Mouse (Mus musculus) liver, embryonic 15.5 days (tissue): Measurements from ENCODE around the gene Dclk1. TPM values are rescaled to one million over a fixed set of nuclear protein-coding genes. Genes with fewer than 3 reads are reported as not detected.

Experiments
- ATAC-seq: fragments of 200-750 bp; cut with Nextera tagmentation; 2 replicates; pipeline ENCODE4 v1.8.0; 2017; ENCODE audit warnings: moderate number of reproducible peaks, mild to moderate bottlenecking, moderate library complexity; ENCODE audit not compliant: insufficient read depth
- H3K27ac ChIP-seq: fragments of 300-500 bp; sonication (generic); replicated peaks from 2 replicates; pipeline ENCODE4 v1.5.1; 2015; ENCODE audit warnings: mild to moderate bottlenecking, inconsistent platforms
- H3K27me3 ChIP-seq: fragments of 300-500 bp; sonication (generic); 2 replicates; pipeline ENCODE4 v1.6.1; 2015; ENCODE audit warnings: mild to moderate bottlenecking, inconsistent platforms
- H3K36me3 ChIP-seq: fragments of 300-500 bp; sonication (generic); replicated peaks from 2 replicates; pipeline ENCODE4 v1.6.1; 2015; ENCODE audit warnings: moderate library complexity, mild to moderate bottlenecking, inconsistent platforms
- H3K4me1 ChIP-seq: fragments of 300-500 bp; sonication (generic); replicated peaks from 2 replicates; pipeline ENCODE4 v1.6.1; 2015; ENCODE audit warnings: inconsistent platforms
- H3K4me2 ChIP-seq: fragments of 300-500 bp; sonication (generic); 2 replicates; pipeline ENCODE4 v1.6.1; 2015; ENCODE audit warnings: moderate library complexity, mild to moderate bottlenecking, inconsistent platforms
- H3K4me3 ChIP-seq: fragments of 300-500 bp; sonication (generic); replicated peaks from 2 replicates; pipeline ENCODE4 v1.5.1; 2015; ENCODE audit warnings: mild to moderate bottlenecking, inconsistent platforms
- H3K9ac ChIP-seq: fragments of 300-500 bp; sonication (generic); 2 replicates; pipeline ENCODE4 v1.6.1; 2015; ENCODE audit warnings: moderate library complexity, mild to moderate bottlenecking, inconsistent platforms
- H3K9me3 ChIP-seq: fragments of 300-500 bp; sonication (generic); replicated peaks from 2 replicates; pipeline ENCODE4 v1.6.1; 2016; ENCODE audit warnings: inconsistent platforms
- whole genome bisulfite sequencing: fragments of 180-500 bp; shearing (Covaris S2); methylation state at CpG from one replicate; pipeline ENCODE4 v1.1.7; 2015; ENCODE audit warnings: mixed read lengths; ENCODE audit not compliant: insufficient replicate concordance; 5-methylcytosine and 5-hydroxymethylcytosine counted together
- polyA plus RNA-seq: library from polyadenylated mRNA; unstranded; fragments of >200 nt; fragmentation: Nextera tagmentation; extraction: Ambion mirVana; gene quantifications from 2 replicates; pipeline ENCODE4 v1.2.1, GENCODE M21; 2015

Dclk1 gene
- polyA plus RNA-seq, 1 experiment from 2014 or later, result 1.6 TPM

DNA sequence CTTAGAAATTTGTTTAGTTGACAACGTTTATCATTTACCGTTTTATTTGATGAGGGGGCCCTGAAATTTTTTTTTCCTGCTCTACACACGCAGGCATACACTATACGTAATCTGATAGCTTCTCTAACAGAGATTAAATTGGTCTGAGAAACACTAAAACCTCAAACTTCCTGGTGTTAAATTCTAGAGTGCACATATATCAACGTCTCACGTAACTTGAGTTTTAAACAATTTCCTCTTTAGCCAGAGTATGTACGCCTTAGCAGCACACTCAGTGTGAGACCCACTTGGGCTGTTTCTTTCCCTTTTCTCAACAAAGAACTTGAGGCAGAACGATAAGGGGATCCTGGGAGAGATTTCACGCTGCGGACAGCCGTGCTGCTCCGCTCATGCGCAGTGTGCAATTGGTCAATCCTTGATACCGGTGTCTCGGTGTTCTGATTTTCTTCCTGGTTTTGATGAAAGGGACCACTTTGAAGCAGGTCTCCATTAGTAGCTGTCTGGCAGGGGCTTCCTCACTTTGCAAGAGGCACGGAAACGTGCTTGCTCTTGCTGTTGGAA lies 275.4 kb downstream of the Dclk1 start:
- no peak for ATAC-seq
- H3K9me3 ChIP-seq, result no peaks in the 10 kb centered on the region
- no peak overlapping the region for H3K9ac ChIP-seq
- H3K4me1 ChIP-seq, result no peaks in the 10 kb centered on the region
- no peaks in the 10 kb centered on the region for H3K27me3 ChIP-seq
- H3K4me2 ChIP-seq, result no peak overlapping the region
- no peak overlapping the region for H3K4me3 ChIP-seq
- no peak overlapping the region for H3K27ac ChIP-seq
- no peaks in the 10 kb centered on the region for H3K36me3 ChIP-seq
- 38% methylated on average over 17 of the region's 17 CpGs for WGBS

DNA sequence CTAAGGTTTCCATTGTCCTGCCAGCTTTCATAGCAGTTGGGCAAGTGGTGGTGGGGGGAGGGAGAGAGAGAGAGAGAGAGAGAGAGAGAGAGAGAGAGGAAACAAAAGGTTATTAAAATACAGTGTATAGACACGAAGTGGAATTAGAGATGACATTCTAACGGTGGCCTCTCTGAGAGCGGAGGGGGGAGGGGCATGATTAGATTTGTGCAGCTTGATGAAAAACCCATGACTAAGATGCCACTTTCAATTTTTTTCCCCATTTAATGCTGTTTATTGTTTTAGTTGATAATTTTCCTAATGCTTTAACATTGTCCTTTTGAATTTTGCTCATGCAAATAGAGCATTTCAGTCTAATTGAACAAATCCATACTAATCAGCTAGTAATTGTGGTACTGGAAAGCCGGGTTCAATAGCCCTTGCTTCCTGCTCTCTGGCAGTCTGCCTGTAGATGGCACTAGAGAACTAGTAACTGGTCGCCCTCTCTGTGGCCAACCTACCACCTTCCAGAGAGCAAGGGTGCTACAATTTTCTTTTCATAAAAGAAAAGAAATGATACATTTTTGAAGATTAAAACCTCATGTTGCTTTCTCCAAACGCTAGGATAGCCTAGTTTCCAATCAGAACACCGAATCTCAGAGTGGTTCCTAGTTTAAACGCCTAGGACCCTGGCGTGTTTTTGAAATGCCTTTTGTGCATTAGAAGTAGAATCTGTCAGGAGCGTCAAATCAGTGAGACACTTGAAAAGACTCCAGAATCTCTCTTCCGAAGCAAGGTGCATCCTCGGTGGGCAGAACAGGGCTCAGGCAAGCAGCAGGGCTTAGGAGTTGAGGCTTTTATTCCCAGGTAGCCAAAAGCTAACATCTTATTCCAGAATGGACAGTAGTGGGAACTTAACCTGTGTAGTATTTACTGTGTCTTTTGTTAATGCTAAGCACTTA lies 278.3 kb downstream of the Dclk1 start:
- no peak overlapping the region for H3K27ac ChIP-seq
- no peak for ATAC-seq
- H3K4me2 ChIP-seq, result no peak overlapping the region
- 27% methylated on average over 12 of the region's 12 CpGs for WGBS
- H3K4me3 ChIP-seq, result no peak overlapping the region
- H3K27me3 ChIP-seq, result no peaks in the 10 kb centered on the region
- no peak overlapping the region for H3K9ac ChIP-seq
- no peaks in the 10 kb centered on the region for H3K9me3 ChIP-seq
- H3K4me1 ChIP-seq, result no peaks in the 10 kb centered on the region
- no peaks in the 10 kb centered on the region for H3K36me3 ChIP-seq

DNA sequence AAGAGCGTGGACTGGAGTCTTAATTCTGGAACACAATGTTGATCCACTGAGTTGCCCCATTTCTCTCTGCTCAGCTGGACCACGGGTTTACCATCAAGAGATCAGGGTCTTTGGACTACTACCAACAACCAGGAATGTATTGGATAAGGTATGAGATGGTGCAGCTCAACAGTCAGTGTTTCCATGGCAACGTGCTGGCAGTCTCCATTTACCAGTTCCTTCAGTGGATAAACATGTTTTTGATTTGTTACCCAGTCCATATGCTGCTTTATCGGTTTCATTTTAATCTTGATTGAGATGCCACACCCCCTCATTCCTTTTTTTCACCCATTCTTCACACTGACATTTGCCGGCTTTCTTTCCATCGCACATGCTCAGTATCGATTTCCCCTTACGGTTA lies 279.6 kb downstream of the Dclk1 start:
- no peak for ATAC-seq
- no peak overlapping the region for H3K4me2 ChIP-seq
- H3K4me1 ChIP-seq, result no peaks in the 10 kb centered on the region
- no peak overlapping the region for H3K27ac ChIP-seq
- no peaks in the 10 kb centered on the region for H3K36me3 ChIP-seq
- H3K9ac ChIP-seq, result no peak overlapping the region
- 62% methylated on average over 8 of the region's 8 CpGs for WGBS
- no peaks in the 10 kb centered on the region for H3K27me3 ChIP-seq
- no peaks in the 10 kb centered on the region for H3K9me3 ChIP-seq
- H3K4me3 ChIP-seq, result no peak overlapping the region

DNA sequence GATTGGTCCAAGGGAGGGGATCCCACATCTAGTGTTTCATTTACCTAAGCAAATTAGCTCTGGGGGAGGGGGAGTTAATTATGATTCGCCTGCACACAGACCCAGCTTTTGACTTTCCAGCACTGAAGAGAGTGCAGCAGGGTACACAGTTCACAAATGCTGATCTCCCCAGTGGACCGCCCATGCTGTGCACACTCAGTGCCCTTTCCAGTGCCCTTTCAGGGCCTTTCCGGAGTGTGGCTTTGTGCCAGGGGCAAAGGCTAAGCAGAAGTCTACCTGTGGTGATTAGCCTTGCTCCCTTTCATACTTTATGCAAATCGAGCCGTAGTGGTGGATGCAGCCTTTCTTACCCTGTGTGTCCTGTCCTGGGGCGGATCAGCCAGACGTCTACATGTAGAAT lies 281.1 kb downstream of the Dclk1 start:
- no peak overlapping the region for H3K27ac ChIP-seq
- no peaks in the 10 kb centered on the region for H3K4me1 ChIP-seq
- no peak overlapping the region for H3K4me3 ChIP-seq
- H3K36me3 ChIP-seq, result no peaks in the 10 kb centered on the region
- WGBS, result 59% methylated on average over 7 of the region's 7 CpGs
- H3K9me3 ChIP-seq, result no peaks in the 10 kb centered on the region
- H3K4me2 ChIP-seq, result no peak overlapping the region
- H3K27me3 ChIP-seq, result no peaks in the 10 kb centered on the region
- H3K9ac ChIP-seq, result no peak overlapping the region
- ATAC-seq, result no peak

DNA sequence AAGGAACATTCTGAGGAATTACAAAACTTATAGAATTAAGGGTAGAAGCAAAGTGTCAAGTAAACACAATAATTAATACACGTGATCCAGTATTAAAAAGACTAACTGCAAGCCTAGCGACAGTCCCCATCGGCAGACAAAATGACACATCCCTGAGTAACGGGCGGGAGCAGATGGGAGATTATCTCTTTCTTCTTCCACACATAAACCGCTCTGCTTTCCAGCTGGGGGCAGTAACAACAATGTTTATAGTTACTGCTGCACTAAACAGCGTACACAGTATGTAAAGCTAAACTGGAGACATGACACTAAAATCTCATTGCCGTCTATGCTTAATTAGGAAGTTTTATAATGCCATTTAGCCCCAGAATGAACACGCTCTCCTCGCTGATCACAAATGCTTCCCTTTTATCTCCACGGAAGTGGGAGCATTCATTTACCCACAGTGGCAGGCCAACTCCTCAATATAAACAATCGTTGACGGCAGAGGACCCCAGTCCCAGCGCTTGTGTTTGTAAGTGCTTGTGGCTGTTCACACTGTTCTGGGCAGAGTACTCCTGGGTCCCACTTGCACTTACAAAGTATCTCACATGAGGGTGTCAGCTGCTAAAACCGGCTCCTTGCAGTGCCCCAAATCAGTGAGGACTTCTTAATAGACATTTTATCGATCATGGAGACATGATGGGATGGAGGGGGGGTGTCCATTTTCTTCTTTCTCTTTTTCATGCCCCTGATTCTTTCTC lies 281.7 kb downstream of the Dclk1 start:
- no peaks in the 10 kb centered on the region for H3K9me3 ChIP-seq
- no peaks in the 10 kb centered on the region for H3K27me3 ChIP-seq
- H3K4me2 ChIP-seq, result no peak overlapping the region
- ATAC-seq, result no peak
- H3K27ac ChIP-seq, result no peak overlapping the region
- H3K36me3 ChIP-seq, result no peaks in the 10 kb centered on the region
- 29% methylated on average over 16 of the region's 16 CpGs for WGBS
- H3K4me3 ChIP-seq, result no peak overlapping the region
- H3K4me1 ChIP-seq, result no peaks in the 10 kb centered on the region
- H3K9ac ChIP-seq, result no peak overlapping the region

DNA sequence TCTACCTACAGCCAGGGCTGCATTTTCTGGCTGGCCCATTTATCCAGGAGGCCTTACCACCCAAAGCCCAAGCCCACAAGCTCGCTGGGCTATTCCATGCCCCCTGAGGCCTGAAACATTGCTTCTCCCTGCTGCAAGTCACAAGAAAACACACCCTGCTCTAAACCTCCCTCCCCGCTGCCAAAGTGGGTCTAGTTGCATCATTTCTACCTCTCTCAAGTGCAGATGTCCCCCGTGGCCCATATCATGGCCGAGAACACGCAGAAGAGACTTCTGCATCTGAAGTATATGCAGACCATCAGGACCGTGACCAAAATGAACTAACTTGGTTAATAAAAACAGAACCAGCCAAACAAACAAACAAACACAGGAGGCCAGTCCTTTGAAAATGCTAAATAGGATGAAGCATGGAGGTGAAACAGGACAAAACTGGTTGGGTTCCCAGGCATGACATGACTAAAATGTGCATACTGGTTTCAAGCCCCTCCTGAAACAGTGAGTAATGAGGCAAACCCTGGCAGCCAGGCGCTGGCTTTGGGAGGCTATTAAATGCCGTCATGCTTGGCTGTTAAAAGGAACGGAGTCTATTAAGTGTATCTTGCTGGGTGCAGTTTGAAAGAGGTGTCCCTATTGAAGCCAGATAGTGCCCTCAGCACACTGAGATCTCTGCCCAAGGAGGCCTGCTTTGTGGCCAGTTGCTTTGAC lies 282.5 kb downstream of the Dclk1 start:
- 73% methylated on average over 9 of the region's 9 CpGs for WGBS
- Histone ChIP-seq H3K36me3 (no peaks in the 10 kb centered on the region), H3K4me1 (no peaks in the 10 kb centered on the region), H3K27me3 (no peaks in the 10 kb centered on the region), H3K9ac (no peak overlapping the region), H3K27ac (no peak overlapping the region), H3K4me2 (no peak overlapping the region), H3K4me3 (no peak overlapping the region), H3K9me3 (no peaks in the 10 kb centered on the region)
- no peak for ATAC-seq

DNA sequence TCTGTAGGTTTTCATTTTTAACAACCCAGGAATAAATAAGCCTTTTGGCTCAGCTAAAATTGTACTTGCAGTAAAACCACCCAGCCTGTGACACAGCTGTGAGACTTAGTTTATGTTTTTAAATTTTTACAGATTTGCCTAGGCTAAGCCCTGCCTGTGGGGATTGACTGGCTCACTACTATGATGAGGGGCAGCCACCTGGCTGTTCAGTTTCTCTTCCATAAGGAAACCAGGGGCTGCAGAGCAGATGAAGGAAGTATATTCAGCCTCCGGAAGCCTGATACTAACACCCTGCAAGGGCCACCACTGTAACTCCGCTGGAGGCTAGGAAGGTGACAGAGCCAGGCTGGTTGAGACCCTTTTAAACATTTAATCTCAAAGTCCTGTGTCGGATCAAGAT lies 284.3 kb downstream of the Dclk1 start:
- H3K36me3 ChIP-seq, result no peaks in the 10 kb centered on the region
- H3K27me3 ChIP-seq, result no peaks in the 10 kb centered on the region
- H3K4me2 ChIP-seq, result no peak overlapping the region
- no peak for ATAC-seq
- H3K4me1 ChIP-seq, result no peaks in the 10 kb centered on the region
- no peak overlapping the region for H3K27ac ChIP-seq
- H3K4me3 ChIP-seq, result no peak overlapping the region
- no peak overlapping the region for H3K9ac ChIP-seq
- no peaks in the 10 kb centered on the region for H3K9me3 ChIP-seq
- WGBS, result 41% methylated on average over 3 of the region's 3 CpGs

DNA sequence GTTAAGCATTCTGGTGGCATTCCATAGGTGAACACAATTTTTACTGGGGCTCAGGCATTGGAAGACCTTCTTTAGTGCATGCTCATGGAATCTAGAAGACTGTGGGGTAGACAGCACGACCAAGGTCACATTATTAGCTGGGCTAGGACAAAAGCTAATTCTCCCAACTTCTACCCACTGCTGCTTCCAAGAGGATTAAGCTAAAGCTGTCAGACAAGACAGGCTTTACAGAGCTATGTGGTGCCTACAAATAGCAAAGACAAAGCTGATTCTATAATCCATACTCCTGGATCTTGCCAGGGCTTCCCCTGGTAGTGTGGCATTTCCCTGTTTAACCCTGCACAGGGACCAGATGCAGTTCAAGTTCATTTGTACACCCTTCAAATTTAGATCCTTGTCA lies 285.4 kb downstream of the Dclk1 start:
- ATAC-seq, result no peak
- H3K36me3 ChIP-seq, result no peaks in the 10 kb centered on the region

DNA sequence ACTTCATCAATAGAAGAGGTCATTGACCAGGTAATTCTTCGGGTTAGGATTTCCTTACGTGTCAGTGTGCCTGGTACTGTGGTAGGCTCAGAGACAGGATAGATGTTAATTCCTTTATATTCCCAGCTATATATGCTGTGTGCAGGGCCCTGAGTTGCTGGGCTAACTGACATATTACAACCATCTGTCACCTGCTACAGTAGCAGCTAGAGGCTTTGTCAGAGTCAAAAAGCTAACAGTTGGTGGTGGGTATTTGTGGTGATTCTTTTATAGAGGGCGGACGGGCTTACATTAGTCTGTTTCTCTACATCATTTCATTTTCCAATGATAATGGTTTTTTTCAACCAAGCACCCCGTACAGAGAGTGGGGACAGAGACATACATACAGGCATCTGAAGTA lies 285.8 kb downstream of the Dclk1 start:
- H3K9me3 ChIP-seq, result no peaks in the 10 kb centered on the region
- H3K27me3 ChIP-seq, result no peaks in the 10 kb centered on the region
- no peaks in the 10 kb centered on the region for H3K4me1 ChIP-seq
- 72% methylated on average over 5 of the region's 5 CpGs for WGBS
- ATAC-seq, result no peak
- H3K4me2 ChIP-seq, result no peak overlapping the region
- H3K36me3 ChIP-seq, result no peaks in the 10 kb centered on the region
- H3K4me3 ChIP-seq, result no peak overlapping the region
- no peak overlapping the region for H3K9ac ChIP-seq
- no peak overlapping the region for H3K27ac ChIP-seq

More for the DNA sequence above, 285.4 kb downstream of the Dclk1 start:
- WGBS, result 45% methylated on average over 1 of the region's 1 CpGs
- Histone ChIP-seq H3K9me3 (no peaks in the 10 kb centered on the region), H3K4me1 (no peaks in the 10 kb centered on the region), H3K27me3 (no peaks in the 10 kb centered on the region), H3K9ac (no peak overlapping the region), H3K4me2 (no peak overlapping the region), H3K4me3 (no peak overlapping the region), H3K27ac (no peak overlapping the region)

DNA sequence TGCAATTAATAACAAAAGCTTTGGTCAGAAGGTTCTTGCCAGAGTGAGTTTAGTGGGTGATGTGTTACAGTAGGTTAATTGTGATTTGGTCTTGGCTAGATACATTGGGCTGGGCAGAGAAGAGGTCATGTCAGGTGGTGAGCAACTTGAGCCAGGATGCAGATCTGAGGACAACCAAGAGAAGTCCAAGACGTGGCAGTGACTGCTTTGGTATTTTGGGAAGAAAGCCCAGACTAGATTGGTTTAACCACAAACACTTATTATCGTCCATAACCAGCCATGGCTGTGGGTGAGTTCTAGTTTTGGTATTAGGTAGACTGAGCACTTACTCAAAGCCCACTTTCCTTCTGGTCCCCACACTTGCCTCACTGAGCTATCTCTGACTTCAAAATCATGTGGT lies 287.2 kb downstream of the Dclk1 start:
- no peak for ATAC-seq
- Histone ChIP-seq H3K4me3 (no peak overlapping the region), H3K27me3 (no peaks in the 10 kb centered on the region), H3K9me3 (no peaks in the 10 kb centered on the region), H3K36me3 (no peaks in the 10 kb centered on the region), H3K9ac (no peak overlapping the region), H3K4me2 (no peak overlapping the region), H3K4me1 (no peaks in the 10 kb centered on the region), H3K27ac (no peak overlapping the region)
- WGBS, result 33% methylated on average over 2 of the region's 2 CpGs
